Mouse (Mus musculus) embryonic facial prominence, embryonic 15.5 days (tissue): ENCODE measurements around the gene Gm49388. TPM values are rescaled to one million over a fixed set of nuclear protein-coding genes. Genes with fewer than 3 reads are reported as not detected.

Experiments
- ATAC-seq: fragments of 200-750 bp; cut with Nextera tagmentation; 2 replicates; pipeline ENCODE4 v1.8.0; 2017; ENCODE audit warnings: low read depth, moderate TSS enrichment; ENCODE audit not compliant: insufficient number of reproducible peaks, low FRiP score, low TSS enrichment
- H3K27ac ChIP-seq: fragments of 300-500 bp; sonication (generic); replicated peaks from 2 replicates; pipeline ENCODE4 v1.5.1; 2015; ENCODE audit warnings: mild to moderate bottlenecking, inconsistent platforms
- H3K27me3 ChIP-seq: fragments of 300-500 bp; sonication (generic); 2 replicates; pipeline ENCODE4 v1.6.1; 2015; ENCODE audit warnings: inconsistent platforms
- H3K36me3 ChIP-seq: fragments of 300-500 bp; sonication (generic); 2 replicates; pipeline ENCODE4 v1.6.1; 2015; ENCODE audit warnings: mild to moderate bottlenecking, inconsistent platforms
- H3K4me1 ChIP-seq: fragments of 300-500 bp; sonication (generic); 2 replicates; pipeline ENCODE4 v1.6.1; 2015; ENCODE audit warnings: inconsistent platforms
- H3K4me2 ChIP-seq: fragments of 300-500 bp; sonication (generic); replicated peaks from 2 replicates; pipeline ENCODE4 v1.6.1; 2015; ENCODE audit warnings: mild to moderate bottlenecking, inconsistent platforms
- H3K4me3 ChIP-seq: fragments of 300-500 bp; sonication (generic); replicated peaks from 2 replicates; pipeline ENCODE4 v1.5.1; 2015; ENCODE audit warnings: mild to moderate bottlenecking, inconsistent platforms
- H3K9ac ChIP-seq: fragments of 300-500 bp; sonication (generic); 2 replicates; pipeline ENCODE4 v1.6.1; 2015; ENCODE audit warnings: inconsistent platforms
- H3K9me3 ChIP-seq: fragments of 300-500 bp; sonication (generic); replicated peaks from 2 replicates; pipeline ENCODE4 v1.6.1; 2016; ENCODE audit warnings: inconsistent platforms
- WGBS: fragments of 180-500 bp; shearing (Covaris S2); methylation state at CpG from one replicate; pipeline ENCODE4 v1.1.7; 2015; 5-methylcytosine and 5-hydroxymethylcytosine counted together
- polyA plus RNA-seq: library from polyadenylated mRNA; unstranded; fragments of >200 nt; fragmentation: Nextera tagmentation; extraction: Ambion mirVana; gene quantifications from 2 replicates; pipeline ENCODE4 v1.2.1, GENCODE M21; 2015

The Gm49388 gene
- not detected in 2 replicates for polyA plus RNA-seq

GRCm38 (mm10) chr7:127785308-127785707 is at the start of gene Gm49388:
Gene Gm49388, plus strand, starts transcription at chr7:127785608.
- Histone ChIP-seq H3K27ac (no peak within 1 kb of the TSS), H3K36me3 (peaks cover 97% of the 10 kb centered on the region), H3K4me3 (no peak within 1 kb of the TSS), H3K4me1 (no peaks in the 10 kb centered on the region), H3K9ac (no peak within 1 kb of the TSS), H3K27me3 (no peaks in the 10 kb centered on the region), H3K9me3 (no peaks in the 10 kb centered on the region), H3K4me2 (no peak within 1 kb of the TSS)
- 89% methylated on average over 7 of the region's 7 CpGs for WGBS
- no peak for ATAC-seq

- Histone ChIP-seq H3K4me3 (peak within 1 kb of the TSS; percentile 77), H3K9me3 (no peaks in the 10 kb centered on the region)
- WGBS: under 1% methylated on average over 26 of the region's 26 CpGs
Measured at GRCm38 (mm10) chr7:127744366-127745045, 40.9 kb upstream of the Gm49388 start, which contains the start of gene Fbxl19. Gene Fbxl19, plus strand, starts transcription at chr7:127744543.

GRCm38 (mm10) chr7:127745251-127745651 is 40.2 kb upstream of the Gm49388 start:
- peak; percentile 86 for ATAC-seq
- H3K27ac ChIP-seq: peak overlapping the region; percentile 93
- H3K9me3 ChIP-seq: no peaks in the 10 kb centered on the region
- H3K4me3 ChIP-seq: peak overlapping the region; percentile 77
- peaks cover 21% of the 10 kb centered on the region for H3K4me1 ChIP-seq
- H3K27me3 ChIP-seq: no peaks in the 10 kb centered on the region
- H3K4me2 ChIP-seq: peak overlapping the region; percentile 89
- peak overlapping the region; percentile 33 for H3K9ac ChIP-seq
- under 1% methylated on average over 19 of the region's 19 CpGs for WGBS
- H3K36me3 ChIP-seq: peaks cover 23% of the 10 kb centered on the region

More at GRCm38 (mm10) chr7:127744366-127745045, 40.9 kb upstream of the Gm49388 start, which contains the start of gene Fbxl19:
- H3K27ac ChIP-seq: peak within 1 kb of the TSS; percentile 93
- H3K4me2 ChIP-seq: peak within 1 kb of the TSS; percentile 89
- peaks cover 21% of the 10 kb centered on the region for H3K4me1 ChIP-seq
- no peak for ATAC-seq
- H3K36me3 ChIP-seq: peaks cover 15% of the 10 kb centered on the region
- peak within 1 kb of the TSS; percentile 21; the same call in 1 of the 2 replicates for H3K9ac ChIP-seq
- no peaks in the 10 kb centered on the region for H3K27me3 ChIP-seq

GRCm38 (mm10) chr7:127745652-127746493 is 39.5 kb upstream of the Gm49388 start:
- H3K4me1 ChIP-seq: peaks cover 21% of the 10 kb centered on the region
- peak overlapping the region; percentile 74 for H3K9ac ChIP-seq
- H3K4me2 ChIP-seq: peak overlapping the region; percentile 89
- H3K9me3 ChIP-seq: no peaks in the 10 kb centered on the region
- ATAC-seq: peak; percentile 91
- H3K27me3 ChIP-seq: no peaks in the 10 kb centered on the region
- WGBS: under 1% methylated on average over 39 of the region's 39 CpGs
- peak overlapping the region; percentile 93 for H3K27ac ChIP-seq
- peak overlapping the region; percentile 77 for H3K4me3 ChIP-seq
- peaks cover 29% of the 10 kb centered on the region for H3K36me3 ChIP-seq

GRCm38 (mm10) chr7:127746494-127747491 is 38.6 kb upstream of the Gm49388 start:
- Histone ChIP-seq H3K27ac (peak overlapping the region; percentile 93), H3K4me1 (peaks cover 21% of the 10 kb centered on the region), H3K9me3 (no peaks in the 10 kb centered on the region), H3K36me3 (peaks cover 38% of the 10 kb centered on the region), H3K4me2 (peak overlapping the region; percentile 89), H3K27me3 (no peaks in the 10 kb centered on the region), H3K9ac (peak overlapping the region; percentile 74), H3K4me3 (peak overlapping the region; percentile 77)
- 0 out of 2 replicates have a peak, but pooled peaks have one; percentile 0 for ATAC-seq
- under 1% methylated on average over 45 of the region's 62 CpGs for WGBS

- no peaks in the 10 kb centered on the region for H3K9me3 ChIP-seq
- no peaks in the 10 kb centered on the region for H3K27me3 ChIP-seq
- ATAC-seq: no peak
- peak overlapping the region; percentile 89 for H3K4me2 ChIP-seq
- H3K4me1 ChIP-seq: peaks cover 22% of the 10 kb centered on the region
- H3K9ac ChIP-seq: peak overlapping the region; percentile 74; the same call in 1 of the 2 replicates
- H3K27ac ChIP-seq: peak overlapping the region; percentile 93
- peak overlapping the region; percentile 77 for H3K4me3 ChIP-seq
- H3K36me3 ChIP-seq: peaks cover 47% of the 10 kb centered on the region
- WGBS: 29% methylated on average over 6 of the region's 6 CpGs
Measured at GRCm38 (mm10) chr7:127747559-127748234, 37.7 kb upstream of the Gm49388 start.

- Histone ChIP-seq H3K4me3 (peak overlapping the region; percentile 77), H3K4me2 (no peak overlapping the region), H3K4me1 (peaks cover 27% of the 10 kb centered on the region), H3K27ac (no peak overlapping the region; the same call in 1 of the 2 replicates), H3K36me3 (peaks cover 52% of the 10 kb centered on the region), H3K27me3 (no peaks in the 10 kb centered on the region), H3K9ac (no peak overlapping the region), H3K9me3 (no peaks in the 10 kb centered on the region)
- ATAC-seq: no peak
- 93% methylated on average over 28 of the region's 28 CpGs for WGBS
Measured at GRCm38 (mm10) chr7:127748235-127748560, 37.2 kb upstream of the Gm49388 start.

GRCm38 (mm10) chr7:127750131-127751127 is 35.0 kb upstream of the Gm49388 start:
- H3K4me3 ChIP-seq: no peak overlapping the region
- H3K27ac ChIP-seq: 0 out of 2 replicates have a peak overlapping the region, but pooled peaks have one; percentile 29
- H3K36me3 ChIP-seq: peaks cover 75% of the 10 kb centered on the region
- H3K4me2 ChIP-seq: peak overlapping the region; percentile 27
- no peaks in the 10 kb centered on the region for H3K27me3 ChIP-seq
- peaks cover 29% of the 10 kb centered on the region for H3K4me1 ChIP-seq
- 72% methylated on average over 19 of the region's 19 CpGs for WGBS
- H3K9me3 ChIP-seq: no peaks in the 10 kb centered on the region
- no peak for ATAC-seq
- H3K9ac ChIP-seq: no peak overlapping the region

- Histone ChIP-seq H3K27ac (no peak overlapping the region), H3K4me2 (no peak overlapping the region), H3K36me3 (peaks cover 84% of the 10 kb centered on the region), H3K9ac (no peak overlapping the region), H3K4me3 (no peak overlapping the region), H3K27me3 (no peaks in the 10 kb centered on the region), H3K4me1 (peaks cover 40% of the 10 kb centered on the region), H3K9me3 (no peaks in the 10 kb centered on the region)
- ATAC-seq: no peak
- WGBS: 94% methylated on average over 5 of the region's 5 CpGs
Measured at GRCm38 (mm10) chr7:127751619-127752018, 33.8 kb upstream of the Gm49388 start.
